Mouse (Mus musculus) bone marrow macrophage, adult 2 months (primary cell): ENCODE data around the gene Tmem233.

Experiments
- CTCF ChIP-seq: IDR thresholded peaks from 2 replicates; pipeline ENCODE4 v1.5.1; 2012; ENCODE audit warnings: low read depth, mild to moderate bottlenecking, low read length, moderate library complexity
- POLR2A ChIP-seq: IDR thresholded peaks from 2 replicates; pipeline ENCODE4 v1.6.1; 2012; ENCODE audit warnings: mild to moderate bottlenecking, low read depth, low read length, borderline replicate concordance

DNA sequence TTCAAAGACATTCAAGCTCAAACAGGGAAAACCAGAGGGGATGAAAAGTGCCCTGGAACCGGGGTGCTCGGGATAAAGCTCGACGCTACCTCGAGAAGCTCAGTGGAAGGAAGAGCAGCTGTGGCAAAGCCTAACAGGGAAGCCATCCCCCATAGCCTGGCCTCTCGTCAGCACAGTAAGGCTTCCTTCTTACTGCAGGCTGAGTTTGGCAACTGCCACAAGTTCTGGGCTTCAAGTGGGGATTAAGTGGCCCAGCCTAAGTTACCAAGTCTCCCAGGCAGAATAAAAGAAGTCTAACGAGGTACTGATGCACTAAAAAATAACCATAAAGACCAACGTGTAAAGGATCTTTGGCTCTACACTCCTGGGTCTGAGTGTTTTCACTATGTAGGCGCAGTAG, 64.8 kb downstream of the Tmem233 start:
- no peak for TF ChIP-seq CTCF
- no peak for TF ChIP-seq POLR2A
